In the genomic region with DNA sequence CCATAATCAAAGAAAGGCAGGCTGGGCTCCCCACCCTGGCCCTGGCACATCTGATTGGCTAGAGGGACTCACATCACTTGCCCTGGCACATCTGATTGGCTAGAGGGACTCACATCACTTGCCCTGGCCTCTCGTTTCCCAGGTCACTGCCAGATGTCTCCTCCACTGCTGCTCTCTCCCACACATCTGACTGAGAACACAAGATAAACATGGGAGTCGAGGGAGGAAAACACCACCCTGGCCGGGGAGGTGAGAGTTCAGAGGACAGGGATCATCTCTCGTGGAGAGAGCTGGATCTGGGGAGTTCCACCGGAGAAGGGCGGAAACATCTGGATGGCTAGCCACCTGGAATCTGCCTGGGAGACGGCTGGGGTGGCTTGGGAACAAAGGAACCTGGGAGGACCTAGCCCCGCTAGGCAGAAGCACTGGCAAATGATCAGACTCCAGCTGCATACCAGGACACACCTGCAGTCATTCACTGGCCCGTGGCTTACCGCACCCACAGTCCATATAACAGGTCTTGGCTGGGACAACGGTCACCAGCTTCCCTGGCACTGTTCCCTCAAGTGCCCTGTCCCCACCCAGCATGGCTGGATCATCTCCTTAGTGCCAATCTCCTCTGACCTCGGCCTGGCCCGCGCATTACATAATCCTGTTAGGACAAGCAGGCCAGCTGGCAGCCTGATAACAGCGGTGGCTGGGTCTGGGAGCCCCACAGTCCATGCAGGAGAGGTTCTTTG, we compare ENCODE assay signal across 8 mouse cellular contexts. TPM values are rescaled to one million over a fixed set of nuclear protein-coding genes. Genes with fewer than 3 reads are reported as not detected.
DNase-seq lines count a peak whose midpoint lies in the region; ATAC-seq lines count a peak whose summit lies in the region.

No protein-coding gene starts in this region.

- peak; percentile 65 for DNase-seq in cerebellum, adult 11-12 months
- peak; percentile 76 for DNase-seq in c-Kit-positive CD71-positive TER-119-positive erythroid progenitor cells, embryonic 14.5 days (ENCODE audit: low spot score)
- DNase-seq in gastrocnemius, postnatal 25 days: peak; percentile 46
- DNase-seq in kidney, adult 18-20 months: peak; percentile 63
- DNase-seq in lung, adult 18-20 months: peak; percentile 60 to 65
- peak; percentile 71 for DNase-seq in testis, postnatal 10 days (ENCODE audit: low spot score)
- DNase-seq in layer of hippocampus, adult 9-11 months: no peak

- ATAC-seq in cerebellum, adult (ENCODE audit: insufficient number of reproducible peaks, low FRiP score, low TSS enrichment): no peak

RNA-seq across cellular contexts. Expression of gene Slc24a1, which starts 17.2 kb away (rescaled TPM):
- total RNA-seq in gastrocnemius, postnatal 25 days (2021): not detected

RNA-seq across cellular contexts. Expression of gene Ints14, which starts 26.5 kb away (rescaled TPM):
- total RNA-seq in gastrocnemius, postnatal 25 days (2021): 10 to 100 TPM; 15.3 to 17.8 TPM
